Mouse (Mus musculus) kidney, postnatal 4 days (tissue): ENCODE data around the gene Trpc3.
"Not testable (repeated sequence)": the region's sequence is repeated elsewhere in the genome, so short reads cannot be mapped to it uniquely, and the experiment has no call there.

Source experiments
- DNase-seq, 2 experiments: peaks; one replicate each; pipeline ENCODE4 v3.0.0; 2021; ENCODE audit warnings: mixed read lengths in 2 of 2

Trpc3 gene

GRCm38 (mm10) chr3:36689392-36690291, at the start of gene Trpc3:
Gene Trpc3 (minus strand): TSS chr3:36690167.
- peak; percentile 61 to 74 for DNase-seq

GRCm38 (mm10) chr3:36738071-36738470, 48.1 kb upstream of the Trpc3 start:
- no peak for DNase-seq

- no peak for DNase-seq
Observed at GRCm38 (mm10) chr3:36733075-36733474, 43.1 kb upstream of the Trpc3 start.

DNA sequence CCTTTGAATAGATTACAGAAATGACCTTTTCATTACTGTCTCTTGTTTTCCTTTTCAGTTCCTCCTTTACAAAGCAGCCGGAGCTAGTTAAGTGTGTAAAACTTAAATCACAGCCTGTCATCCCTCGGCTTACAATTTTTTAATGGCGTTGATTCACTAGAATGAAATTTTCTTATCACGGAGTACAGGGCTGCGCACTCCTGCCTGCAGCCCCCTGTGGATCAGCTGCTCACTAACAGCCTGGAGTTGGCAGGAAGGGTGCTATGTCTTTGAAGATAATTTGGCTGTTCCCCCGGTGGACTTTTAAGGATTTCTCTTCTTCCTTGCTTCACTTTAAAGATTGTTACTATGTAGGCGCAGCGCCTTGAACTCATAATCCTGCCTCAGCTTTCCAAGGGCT, 36.6 kb upstream of the Trpc3 start:
- no peak for DNase-seq

- no peak for DNase-seq
Observed at GRCm38 (mm10) chr3:36721850-36722249, 31.9 kb upstream of the Trpc3 start.

DNA sequence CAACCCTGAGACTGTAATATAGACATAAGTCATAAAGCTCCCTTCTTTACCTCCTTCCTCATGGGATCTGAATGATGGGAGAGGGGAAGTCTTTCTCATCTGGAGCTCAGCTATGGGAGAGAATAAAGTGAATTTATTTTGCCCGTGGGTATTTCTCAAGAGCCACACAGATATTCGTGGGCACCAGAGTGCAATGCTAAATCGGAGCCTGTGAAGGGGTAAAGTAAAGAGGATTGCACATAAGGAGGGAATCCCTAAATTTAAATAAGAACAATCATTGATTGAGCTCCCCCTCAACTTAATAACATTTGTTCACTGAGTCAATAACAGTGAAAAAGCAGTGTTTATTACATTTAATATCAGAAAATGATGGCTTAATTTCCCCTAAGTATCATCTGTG, 19.6 kb upstream of the Trpc3 start:
- no peak for DNase-seq

GRCm38 (mm10) chr3:36690292-36690650, 304 bp upstream of the Trpc3 start:
- DNase-seq = no peak

DNA sequence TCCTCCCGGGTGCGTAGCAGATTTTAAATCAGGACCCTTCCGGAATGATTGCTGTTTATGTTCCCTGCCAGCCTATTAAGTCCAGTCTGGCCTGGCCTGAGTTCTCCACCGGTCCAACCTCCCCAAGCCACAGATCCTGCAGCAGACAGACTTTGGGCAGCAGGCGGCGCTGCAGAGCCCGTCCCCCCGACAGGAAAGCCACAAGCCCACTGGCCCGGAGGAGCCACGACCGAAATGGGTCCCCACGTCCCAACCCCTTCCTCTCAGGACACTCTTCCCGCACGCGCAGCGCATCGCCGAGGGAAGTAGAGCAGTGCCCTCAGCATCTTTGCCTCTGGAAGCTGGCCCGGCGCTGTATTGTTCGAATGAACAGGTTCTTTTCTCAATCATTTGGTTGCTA, 1.1 kb downstream of the Trpc3 start:
- DNase-seq = peak; percentile 85 to 89

- no peak for DNase-seq
Observed at GRCm38 (mm10) chr3:36675822-36676221, 14.1 kb downstream of the Trpc3 start.

- no peak for DNase-seq
Observed at GRCm38 (mm10) chr3:36667814-36668213, 22.2 kb downstream of the Trpc3 start.

GRCm38 (mm10) chr3:36645245-36645559, 44.8 kb downstream of the Trpc3 start:
- DNase-seq = not testable (repeated sequence)

DNA sequence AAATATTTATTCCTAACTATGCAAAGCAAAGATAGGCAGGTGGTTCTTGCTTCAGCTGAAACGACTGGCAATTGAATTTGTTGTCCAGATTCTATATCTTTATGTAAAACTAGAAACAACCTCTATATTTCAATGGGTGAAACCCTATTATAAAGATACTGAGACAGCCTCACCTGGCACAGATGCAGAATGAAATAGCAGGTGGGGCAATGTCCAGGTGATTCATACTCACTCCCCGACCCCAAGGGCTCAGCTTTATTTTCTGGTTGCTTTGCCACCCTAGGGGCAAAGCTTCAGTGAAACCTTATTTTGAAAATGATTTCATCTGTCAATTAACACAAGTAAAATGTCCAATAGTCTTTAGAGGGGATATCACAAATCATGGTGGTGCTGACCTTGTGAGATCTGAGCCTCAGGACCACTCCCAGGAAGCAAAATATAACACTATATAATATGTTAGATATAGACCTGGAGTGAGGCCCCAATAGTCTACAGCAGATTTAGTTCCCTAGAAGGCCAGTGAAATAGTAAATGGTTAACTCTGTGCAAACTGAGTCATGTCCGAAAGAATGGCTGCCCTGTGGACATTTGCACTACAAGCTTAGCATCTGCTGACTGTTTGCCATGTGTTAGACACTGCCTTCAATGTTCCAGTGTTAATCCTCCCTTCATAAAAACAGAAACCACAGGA, 45.3 kb downstream of the Trpc3 start:
- DNase-seq = no peak

DNA sequence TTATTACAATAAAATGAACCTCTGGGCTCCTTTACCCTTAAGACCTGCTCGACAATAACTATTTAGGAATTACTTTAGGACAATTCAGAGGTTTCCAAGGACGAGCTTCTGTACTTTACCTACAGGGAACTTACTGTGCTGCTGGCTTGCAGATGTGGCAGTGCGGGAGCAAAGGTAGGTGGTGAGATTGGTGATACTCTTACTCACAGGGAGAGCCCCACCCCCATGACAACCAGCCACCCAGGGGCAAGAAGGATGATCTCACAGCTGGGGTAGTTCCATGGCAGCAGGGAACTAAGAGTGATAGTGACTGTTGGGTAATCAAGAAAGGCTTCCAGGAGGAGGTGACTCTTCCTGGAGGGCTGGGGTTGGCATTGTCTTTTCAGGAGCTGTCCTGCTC, 46.6 kb downstream of the Trpc3 start:
- no peak for DNase-seq

GRCm38 (mm10) chr3:36642736-36643135, 47.2 kb downstream of the Trpc3 start:
- DNase-seq = peak; percentile 18 to 24

GRCm38 (mm10) chr3:36640787-36641186, 49.2 kb downstream of the Trpc3 start:
- peak; percentile 11 to 22 for DNase-seq

DNA sequence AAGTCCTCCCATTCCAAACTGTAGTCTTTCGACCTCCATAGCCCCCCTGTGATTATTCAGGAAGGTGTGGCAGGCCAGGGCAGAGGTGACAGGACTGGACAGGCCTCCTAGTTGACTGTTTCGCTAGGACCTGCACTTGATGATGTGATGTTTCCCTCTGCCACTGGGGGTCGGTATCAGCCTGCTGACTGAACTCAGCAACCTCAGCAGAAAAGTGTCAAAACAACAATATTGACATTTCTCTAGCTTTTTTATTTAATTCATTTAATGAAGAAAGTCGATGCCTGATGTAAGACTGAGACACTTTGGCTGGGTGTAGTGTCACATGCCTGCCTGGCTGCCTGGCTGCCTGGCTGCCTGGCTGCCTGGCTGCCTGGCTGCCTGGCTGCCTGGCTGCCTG, 54.5 kb downstream of the Trpc3 start:
- peak; percentile 64 to 70 for DNase-seq

DNA sequence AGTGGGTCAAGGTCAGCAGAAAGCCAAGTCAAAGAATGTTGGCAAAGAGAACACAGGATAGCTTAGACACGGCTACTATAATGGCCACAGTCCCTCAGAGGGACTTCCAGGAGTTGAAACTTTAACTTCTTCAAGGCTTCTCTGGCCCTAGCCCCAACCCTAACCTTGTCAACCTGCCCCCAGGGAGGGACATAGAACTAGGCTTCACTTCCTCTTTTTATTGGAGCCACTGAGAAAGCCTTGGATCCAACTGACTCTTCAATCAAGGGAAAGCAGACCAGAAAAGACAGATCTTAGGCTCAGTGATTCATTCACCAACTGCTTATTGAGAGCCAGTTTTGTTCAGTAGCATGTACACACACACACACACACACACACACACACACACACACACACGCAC, 63.2 kb downstream of the Trpc3 start:
- DNase-seq = no peak

- no peak for DNase-seq
Observed at GRCm38 (mm10) chr3:36618181-36618580, 71.8 kb downstream of the Trpc3 start.

GRCm38 (mm10) chr3:36613908-36614255, 76.1 kb downstream of the Trpc3 start:
- peak; percentile 11 to 15 for DNase-seq

- DNase-seq = peak; percentile 97 to 98
Observed at GRCm38 (mm10) chr3:36613202-36613907, 76.6 kb downstream of the Trpc3 start, which contains the start of gene Bbs7. Gene Bbs7 (minus strand): TSS chr3:36613477.

DNA sequence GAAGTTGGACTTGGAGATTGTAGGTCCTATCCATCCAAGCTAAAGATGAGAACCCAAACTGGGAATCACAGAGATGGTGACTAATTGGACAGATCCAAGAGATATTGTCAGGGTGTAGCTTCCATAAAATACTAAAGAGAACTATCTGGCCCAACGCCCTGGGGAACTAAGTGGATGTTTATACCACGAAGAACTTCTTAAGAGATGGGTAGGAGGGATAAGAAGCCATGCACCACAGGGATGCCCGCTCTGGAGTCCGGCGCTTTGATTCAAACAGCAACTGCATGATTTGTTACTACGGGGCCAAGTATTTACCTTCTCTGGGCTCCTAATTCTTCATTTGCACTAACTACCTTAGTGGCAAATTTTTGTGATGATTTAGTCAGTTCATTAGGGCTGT, 77.3 kb downstream of the Trpc3 start:
- no peak for DNase-seq

DNA sequence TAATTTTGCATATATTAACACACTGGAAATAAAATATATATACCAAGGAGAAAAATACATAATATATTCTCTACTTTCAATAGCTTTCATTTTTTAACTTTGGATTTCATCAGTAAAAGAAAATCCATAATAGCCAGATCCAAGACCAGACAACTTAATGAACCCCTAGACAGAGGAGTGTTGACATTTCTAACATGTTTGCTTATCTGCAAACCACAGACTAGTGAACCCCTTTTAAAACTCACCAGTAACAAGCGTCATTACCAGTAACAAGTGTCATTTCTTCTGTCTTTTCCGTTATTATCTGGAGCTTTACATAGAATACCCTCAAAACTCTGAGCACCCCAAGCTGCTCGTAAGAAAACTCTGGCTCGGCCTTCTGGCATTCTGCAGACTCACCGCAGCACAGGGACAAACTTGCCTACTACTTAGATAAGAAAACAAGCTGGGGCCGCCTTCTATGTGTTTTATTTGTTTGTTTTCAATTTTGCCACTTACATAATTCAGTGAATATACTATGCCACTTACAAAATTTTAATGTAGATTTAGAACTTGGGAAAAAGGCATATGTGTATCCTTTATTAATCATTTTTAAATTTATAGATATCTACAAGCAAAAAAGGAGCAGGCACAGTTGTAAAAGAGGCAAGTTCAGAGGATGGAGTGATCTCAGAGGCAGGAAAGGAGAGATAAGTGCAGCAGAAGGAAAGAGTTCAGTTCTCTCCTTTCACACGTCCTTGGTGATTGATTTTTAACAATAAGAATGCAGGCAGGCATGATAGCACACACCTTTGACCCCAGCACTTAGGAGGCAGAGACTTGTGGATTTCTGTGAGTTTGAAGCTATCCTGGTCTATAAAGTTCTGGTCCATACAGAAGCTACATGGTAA, 83.8 kb downstream of the Trpc3 start:
- no peak for DNase-seq

DNA sequence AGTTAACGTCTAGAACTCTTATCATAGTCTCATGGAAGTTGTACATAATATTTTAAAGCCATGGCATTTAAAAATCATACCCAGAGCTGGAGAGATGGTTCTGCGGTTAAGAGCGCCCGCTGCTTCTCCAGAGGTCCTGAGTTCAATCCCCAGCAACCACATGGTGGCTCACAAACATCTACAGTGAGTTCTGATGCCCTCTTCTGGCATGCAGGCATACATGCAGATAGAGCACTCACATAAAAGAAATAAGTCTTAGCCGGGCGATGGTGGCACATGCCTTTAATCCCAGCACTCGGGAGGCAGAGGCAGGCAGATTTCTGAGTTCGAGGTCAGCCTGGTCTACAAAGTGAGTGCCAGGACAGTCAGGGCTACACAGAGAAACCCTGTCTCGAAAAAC, 90.2 kb downstream of the Trpc3 start:
- not testable (repeated sequence) for DNase-seq
